In genomic region chr13:94560011-94560410, GRCm38 (mm10) we compare ENCODE assay signal across 9 mouse cellular contexts.
DNase-seq lines count a peak whose midpoint lies in the region; ATAC-seq and TF ChIP-seq lines count a peak whose summit lies in the region.
"Had no signal": no experiment of that assay in that cellular context is flagged by ENCODE, and none has a peak within 500 bp of the region (broad histone marks: within the 10 kb centered on the region; RNA-seq: fewer than 3 reads in every experiment).

No protein-coding gene starts in this region.

- peak; percentile 68 to 90 for DNase-seq in heart, adult 18-20 months
- DNase-seq in cerebellum, adult 18-20 months: peak; percentile 81 to 83
- peak; percentile 86 for DNase-seq in forebrain, postnatal 0 days
- DNase-seq in hindbrain, embryonic 11.5 days (ENCODE audit: low spot score): peak; percentile 90
- peak; percentile 85 to 86 for DNase-seq in layer of hippocampus, postnatal 10 days (ENCODE audit: low spot score in 2 of 2)
- peak; percentile 84 for DNase-seq in mesoderm, embryonic 11.5 days (ENCODE audit: low read depth, low spot score)

- H3K36me3 ChIP-seq in heart, embryonic 12.5 days: 0 out of 2 replicates have a peak, but pooled peaks cover 3% of the 10 kb centered on the region
- no peaks in the 10 kb centered on the region for H3K36me3 ChIP-seq in forebrain, postnatal 0 days (ENCODE audit: insufficient read depth)
- H3K36me3 ChIP-seq in hindbrain, embryonic 11.5 days (ENCODE audit: control insufficient read depth, insufficient read depth, low read length): no peaks in the 10 kb centered on the region
- peaks cover 5% of the 10 kb centered on the region for H3K36me3 ChIP-seq in small intestine, adult 2 months (ENCODE audit: control insufficient read depth, insufficient read depth, low read length)

- no peak for ATAC-seq in heart, embryonic 12.5 days (ENCODE audit: insufficient number of reproducible peaks, low FRiP score)
- ATAC-seq in forebrain, postnatal 0 days: peak; percentile 74
- no peak for ATAC-seq in hindbrain, embryonic 11.5 days (ENCODE audit: low FRiP score)

- no peak for TF ChIP-seq POLR2A in small intestine, adult 2 months (IDR thresholded peaks at IDR 0.05; ENCODE audit: low read depth, low read length)

- no peak overlapping the region for H3K4me2 ChIP-seq in heart, embryonic 12.5 days
- no peak overlapping the region for H3K4me2 ChIP-seq in forebrain, postnatal 0 days (ENCODE audit: low read depth)
- H3K4me2 ChIP-seq in hindbrain, embryonic 11.5 days (replicated peaks; ENCODE audit: low read depth, low read length): no peak overlapping the region

- 4% methylated on average over 3 of the region's 3 CpGs for WGBS in heart, embryonic 12.5 days
- WGBS in forebrain, postnatal 0 days: 2% methylated on average over 3 of the region's 3 CpGs
- whole genome bisulfite sequencing in hindbrain, embryonic 11.5 days: 2% methylated on average over 3 of the region's 3 CpGs
- WGBS in small intestine, adult 2 months: 7% methylated on average over 3 of the region's 3 CpGs

- no peak overlapping the region for H3K4me3 ChIP-seq in heart, embryonic 12.5 days
- H3K4me3 ChIP-seq in forebrain, postnatal 0 days (ENCODE audit: low read depth, low read length): no peak overlapping the region
- no peak overlapping the region for H3K4me3 ChIP-seq in hindbrain, embryonic 11.5 days (ENCODE audit: low read depth, low read length)
- H3K4me3 ChIP-seq in small intestine, adult 2 months (ENCODE audit: low read depth, low read length): no peak overlapping the region
- H3K4me3 ChIP-seq: myocyte had no signal

- peak; percentile 90 for TF ChIP-seq CTCF in forebrain, postnatal 0 days (IDR thresholded peaks at IDR 0.05; ENCODE audit: low read depth)
- TF ChIP-seq CTCF in small intestine, adult 2 months (IDR thresholded peaks at IDR 0.05; ENCODE audit: extremely low read depth, insufficient read length, insufficient replicate concordance, low read depth, low read length): peak; percentile 79; the same call in 1 of the 2 replicates

- H3K27ac ChIP-seq in heart, embryonic 12.5 days (ENCODE audit: poor library complexity, severe bottlenecking): no peak overlapping the region
- no peak overlapping the region for H3K27ac ChIP-seq in forebrain, postnatal 0 days (ENCODE audit: low read depth, low read length)
- no peak overlapping the region for H3K27ac ChIP-seq in hindbrain, embryonic 11.5 days (ENCODE audit: low read depth, low read length)
- no peak overlapping the region for H3K27ac ChIP-seq in small intestine, adult 2 months (ENCODE audit: insufficient read depth, low read depth, low read length)

- H3K27me3 ChIP-seq in heart, embryonic 12.5 days (replicated peaks): no peaks in the 10 kb centered on the region
- no peaks in the 10 kb centered on the region for H3K27me3 ChIP-seq in forebrain, postnatal 0 days (ENCODE audit: insufficient read depth, low read length)
- peaks cover 34% of the 10 kb centered on the region for H3K27me3 ChIP-seq in hindbrain, embryonic 11.5 days (ENCODE audit: control insufficient read depth, insufficient read depth, low read length)
- no peaks in the 10 kb centered on the region for H3K27me3 ChIP-seq in small intestine, adult 2 months (ENCODE audit: control insufficient read depth, insufficient read depth, low read length)

- H3K9me3 ChIP-seq in heart, embryonic 12.5 days (replicated peaks): no peaks in the 10 kb centered on the region
- H3K9me3 ChIP-seq in forebrain, postnatal 0 days (ENCODE audit: low read length): no peaks in the 10 kb centered on the region
- H3K9me3 ChIP-seq in hindbrain, embryonic 11.5 days (ENCODE audit: control insufficient read depth, low read length): no peaks in the 10 kb centered on the region

- no peak overlapping the region for H3K9ac ChIP-seq in heart, embryonic 12.5 days
- no peak overlapping the region for H3K9ac ChIP-seq in forebrain, postnatal 0 days
- no peak overlapping the region for H3K9ac ChIP-seq in hindbrain, embryonic 11.5 days (ENCODE audit: low read depth, low read length)

- peaks cover 6% of the 10 kb centered on the region for H3K4me1 ChIP-seq in heart, embryonic 12.5 days (replicated peaks)
- H3K4me1 ChIP-seq in forebrain, postnatal 0 days (ENCODE audit: insufficient read depth): 0 out of 2 replicates have a peak, but pooled peaks cover 6% of the 10 kb centered on the region
- H3K4me1 ChIP-seq in hindbrain, embryonic 11.5 days (replicated peaks; ENCODE audit: control insufficient read depth, insufficient read depth, low read length): 0 out of 2 replicates have a peak, but pooled peaks cover 2% of the 10 kb centered on the region
- no peaks in the 10 kb centered on the region for H3K4me1 ChIP-seq in small intestine, adult 2 months (ENCODE audit: control insufficient read depth, insufficient read depth, insufficient read length, low read length)
